Mouse (Mus musculus): ENCODE measurements around the gene Nt5dc1. TPM values are rescaled to one million over a fixed set of nuclear protein-coding genes. Genes with fewer than 3 reads are reported as not detected.
"Not testable (repeated sequence)": the region's sequence is repeated elsewhere in the genome, so short reads cannot be mapped to it uniquely, and the experiment has no call there.

Nt5dc1 gene
- total RNA-seq, 2 experiments from 2014 or later = 4.4 to 4.8 TPM

- no peak for DNase-seq
- intact Hi-C loops (cut with DNase I) = no loop called here
Measured at GRCm38 (mm10) chr10:34317217-34317606, 101.1 kb downstream of the Nt5dc1 start.

- intact Hi-C loops (cut with DNase I) = no loop called here
Measured at GRCm38 (mm10) chr10:34316571-34317216, 101.7 kb downstream of the Nt5dc1 start.

GRCm38 (mm10) chr10:34312536-34312935 is 105.8 kb downstream of the Nt5dc1 start:
- DNase-seq = no peak
- intact Hi-C loops (cut with DNase I) = no loop called here

More at GRCm38 (mm10) chr10:34316571-34317216, 101.7 kb downstream of the Nt5dc1 start:
- DNase-seq = no peak

- intact Hi-C loops (cut with DNase I) = no loop called here
- DNase-seq = no peak
Measured at GRCm38 (mm10) chr10:34309915-34310685, 108.3 kb downstream of the Nt5dc1 start.

GRCm38 (mm10) chr10:34307070-34307469 is 111.3 kb downstream of the Nt5dc1 start:
- DNase-seq = no peak
- intact Hi-C loops (cut with DNase I) = no loop called here

GRCm38 (mm10) chr10:34300368-34300767 is 118.0 kb downstream of the Nt5dc1 start:
- no peak for DNase-seq
- intact Hi-C loops (cut with DNase I) = no loop called here

GRCm38 (mm10) chr10:34297980-34298753 is 120.2 kb downstream of the Nt5dc1 start:
- intact Hi-C loops (cut with DNase I) = no loop called here
- peak in 1 of 2 experiments; percentile 8 for DNase-seq

- intact Hi-C loops (cut with DNase I) = no loop called here
- peak; percentile 77 to 84 for DNase-seq
Measured at GRCm38 (mm10) chr10:34297299-34297979, 120.9 kb downstream of the Nt5dc1 start, which contains the start of gene Tspyl4. Gene Tspyl4, plus strand, starts transcription at chr10:34297442.

GRCm38 (mm10) chr10:34296911-34297298 is 121.4 kb downstream of the Nt5dc1 start:
- DNase-seq = no peak
- intact Hi-C loops (cut with DNase I) = no loop called here

GRCm38 (mm10) chr10:34282420-34283238 is 135.7 kb downstream of the Nt5dc1 start:
- DNase-seq = peak; percentile 31 to 48

GRCm38 (mm10) chr10:34281962-34282388 is 136.4 kb downstream of the Nt5dc1 start, which contains the start of gene Tspyl1:
Gene Tspyl1, plus strand, starts transcription at chr10:34282190.
- intact Hi-C loops (cut with DNase I) = loop anchor here (2.0 to 5.0 kb wide), 2 partner anchors 130 to 245 kb away; partner anchors contain the start of gene Trappc3l
- DNase-seq = peak; percentile 95 to 98

More at GRCm38 (mm10) chr10:34282420-34283238, 135.7 kb downstream of the Nt5dc1 start:
- intact Hi-C loops (cut with DNase I) = loop anchor here (2.0 to 5.0 kb wide), 2 partner anchors 130 to 246 kb away; partner anchors contain the start of gene Trappc3l

- no peak for DNase-seq
- intact Hi-C loops (cut with DNase I) = loop anchor here (5.0 kb wide), 1 partner anchor 129 kb away; no protein-coding TSS in a partner anchor
Measured at GRCm38 (mm10) chr10:34281211-34281961, 137.0 kb downstream of the Nt5dc1 start.

- intact Hi-C loops (cut with DNase I) = loop anchor here (5.0 kb wide), 1 partner anchor 128 kb away; no protein-coding TSS in a partner anchor
- DNase-seq = no peak
Measured at GRCm38 (mm10) chr10:34280591-34281175, 137.7 kb downstream of the Nt5dc1 start.

GRCm38 (mm10) chr10:34271681-34272080 is 146.7 kb downstream of the Nt5dc1 start:
- no peak for DNase-seq
- intact Hi-C loops (cut with DNase I) = no loop called here

- intact Hi-C loops (cut with DNase I) = no loop called here
Measured at GRCm38 (mm10) chr10:34267312-34268070, 150.9 kb downstream of the Nt5dc1 start.

GRCm38 (mm10) chr10:34265106-34265505 is 153.2 kb downstream of the Nt5dc1 start:
- DNase-seq = no peak
- intact Hi-C loops (cut with DNase I) = no loop called here

More at GRCm38 (mm10) chr10:34267312-34268070, 150.9 kb downstream of the Nt5dc1 start:
- DNase-seq = no peak

- intact Hi-C loops (cut with DNase I); DNase-seq: not testable (repeated sequence)
Measured at GRCm38 (mm10) chr10:34252833-34253232, 165.5 kb downstream of the Nt5dc1 start.
